10 mouse cellular contexts compared by ENCODE assay signal in the genomic region with DNA sequence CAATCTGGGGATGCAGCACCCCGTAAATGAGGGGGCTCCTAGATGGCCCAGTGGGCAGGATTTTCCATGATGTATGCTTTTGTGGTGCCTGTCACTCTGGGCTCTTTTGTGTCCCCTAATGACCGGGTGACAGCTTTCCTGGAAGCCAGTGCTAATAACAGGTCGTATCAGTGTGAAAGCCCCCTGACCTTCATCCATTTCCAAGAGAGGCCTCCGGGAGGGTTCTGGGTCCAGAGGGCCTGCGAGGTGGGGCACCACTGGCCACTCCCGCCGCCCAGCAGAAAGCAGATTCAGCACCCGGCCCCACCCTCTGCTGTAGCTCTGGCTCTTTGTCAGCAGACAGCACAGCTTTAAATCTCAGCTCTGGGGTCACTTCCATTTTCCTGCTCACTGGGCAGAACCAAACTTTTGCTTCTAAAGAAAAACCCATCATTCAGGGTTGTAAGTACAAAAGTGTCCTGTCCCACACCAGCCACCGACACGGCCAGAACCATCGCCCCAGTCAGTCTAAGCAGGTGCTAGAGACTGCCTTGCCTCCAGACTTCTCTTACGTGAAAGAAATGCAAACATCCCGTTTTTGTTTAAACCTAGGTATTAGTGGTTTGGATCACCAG. TPM values are rescaled to one million over a fixed set of nuclear protein-coding genes. Genes with fewer than 3 reads are reported as not detected.
DNase-seq lines count a peak whose midpoint lies in the region; ATAC-seq lines count a peak whose summit lies in the region.
"Had no signal": no experiment of that assay in that cellular context is flagged by ENCODE, and none has a peak within 500 bp of the region (broad histone marks: within the 10 kb centered on the region; RNA-seq: fewer than 3 reads in every experiment).

No protein-coding gene starts in this region.

- no peak for ATAC-seq in forebrain, embryonic 15.5 days (replicated peaks)
- ATAC-seq in monocyte, adult 5-6 weeks (replicated peaks; ENCODE audit: insufficient number of reproducible peaks, low FRiP score, low TSS enrichment, poor library complexity, severe bottlenecking): no peak

- H3K4me2 ChIP-seq in forebrain, embryonic 15.5 days (replicated peaks): no peak overlapping the region

- H3K4me1 ChIP-seq in forebrain, embryonic 15.5 days: peaks cover 46% of the 10 kb centered on the region

- no peak overlapping the region for H3K9ac ChIP-seq in forebrain, embryonic 15.5 days (replicated peaks)

- WGBS in forebrain, embryonic 15.5 days: 16% methylated on average over 13 of the region's 13 CpGs

- H3K36me3 ChIP-seq in forebrain, embryonic 15.5 days: no peaks in the 10 kb centered on the region

- no peaks in the 10 kb centered on the region for H3K9me3 ChIP-seq in forebrain, embryonic 15.5 days

- DNase-seq in kidney, adult 11 months: peak; percentile 70
- DNase-seq in kidney, adult 9 months: no peak
- DNase-seq in kidney, postnatal 14 days: peak; percentile 71
- DNase-seq in retina, postnatal 1 day: peak; percentile 52
- no peak for DNase-seq in left cerebral cortex, adult 11 months (ENCODE audit: low spot score)
- no peak for DNase-seq in urinary bladder, postnatal 25 days (ENCODE audit: low spot score)
- DNase-seq: lung, postnatal 4 days; thymus, postnatal 4 days had no signal

- H3K27ac ChIP-seq in forebrain, embryonic 15.5 days (replicated peaks): peak overlapping the region; percentile 69; the same call in 1 of the 2 replicates

- H3K4me3 ChIP-seq in forebrain, embryonic 15.5 days: no peak overlapping the region

- no peaks in the 10 kb centered on the region for H3K27me3 ChIP-seq in forebrain, embryonic 15.5 days

RNA-seq across cellular contexts. Expression of gene Spsb4, which starts 39.1 kb away (rescaled TPM):
- 24.7 and 25.6 TPM in 2 replicates for polyA plus RNA-seq in forebrain, embryonic 15.5 days (2015; fragmentation: Nextera tagmentation; extraction: Ambion mirVana)
- total RNA-seq in monocyte, adult 5-6 weeks (2017): not detected in 3 replicates

Comparison
In these comparisons a context has a peak if more than half of its experiments do, and no peak if none do; other contexts are left out.
1. DNase-seq: peak in kidney, adult 11 months (single experiment), kidney, postnatal 14 days (single experiment) and retina, postnatal 1 day (single experiment); none in kidney, adult 9 months (single experiment), left cerebral cortex, adult 11 months (single experiment) and urinary bladder, postnatal 25 days (single experiment).